Comparison of ENCODE assay signal across 15 mouse cellular contexts in the genomic region with DNA sequence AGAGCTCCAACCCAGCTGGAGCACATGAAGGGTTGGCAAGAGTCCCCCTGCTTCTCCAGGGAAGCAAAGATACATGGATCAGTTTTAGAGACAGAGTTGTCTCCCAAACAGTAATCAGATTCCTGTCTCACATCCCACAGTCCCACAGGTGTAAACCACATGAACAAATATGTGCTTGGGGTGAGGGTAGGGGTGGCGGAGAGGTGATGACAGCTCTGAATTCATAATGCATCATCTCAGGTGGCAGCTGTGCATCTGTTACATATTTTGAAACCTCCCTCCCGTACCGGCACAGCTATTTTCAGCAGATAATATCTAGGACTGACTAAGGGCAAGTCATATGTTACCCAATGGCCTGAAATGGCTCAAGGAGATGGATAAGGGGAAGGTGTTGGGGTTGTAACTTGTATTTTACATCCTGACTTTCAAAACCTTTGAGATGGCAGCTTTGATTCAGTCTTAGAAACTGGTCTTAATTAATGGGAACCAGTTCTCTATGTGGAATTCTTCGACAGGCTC.
"Had no signal": no experiment of that assay in that cellular context is flagged by ENCODE, and none has a peak within 500 bp of the region (broad histone marks: within the 10 kb centered on the region; RNA-seq: fewer than 3 reads in every experiment).

No protein-coding gene starts in this region.

- H3K4me3 ChIP-seq: limb, embryonic 15.5 days; liver, embryonic 12.5 days; lung, embryonic 15.5 days; megakaryocyte, embryonic 14.5 days; midbrain, embryonic 13.5 days had no signal

- ATAC-seq: liver, embryonic 12.5 days; midbrain, embryonic 13.5 days had no signal

- H3K9me3 ChIP-seq: limb, embryonic 15.5 days; liver, embryonic 12.5 days; lung, embryonic 15.5 days; megakaryocyte, embryonic 14.5 days; midbrain, embryonic 13.5 days had no signal

- H3K27ac ChIP-seq: limb, embryonic 15.5 days; liver, embryonic 12.5 days; lung, embryonic 15.5 days; macrophage; midbrain, embryonic 13.5 days had no signal

- H3K4me2 ChIP-seq: limb, embryonic 15.5 days; liver, embryonic 12.5 days; lung, embryonic 15.5 days; midbrain, embryonic 13.5 days had no signal

- H3K4me1 ChIP-seq: limb, embryonic 15.5 days; liver, embryonic 12.5 days; lung, embryonic 15.5 days; megakaryocyte, embryonic 14.5 days; midbrain, embryonic 13.5 days had no signal

- H3K36me3 ChIP-seq: limb, embryonic 15.5 days; liver, embryonic 12.5 days; lung, embryonic 15.5 days; midbrain, embryonic 13.5 days had no signal

- H3K27me3 ChIP-seq: limb, embryonic 15.5 days; liver, embryonic 12.5 days; lung, embryonic 15.5 days; megakaryocyte, embryonic 14.5 days; midbrain, embryonic 13.5 days had no signal

- DNase-seq: kidney, adult 8-10 months; kidney, postnatal 25 days; layer of hippocampus, adult 9-11 months; layer of hippocampus, postnatal 36 days; left cerebral cortex, postnatal 4 days; lung, postnatal 14 days; right cerebral cortex, postnatal 14 days; thymus, adult 18-20 months; thymus, postnatal 14 days had no signal

- H3K9ac ChIP-seq: limb, embryonic 15.5 days; liver, embryonic 12.5 days; lung, embryonic 15.5 days; midbrain, embryonic 13.5 days had no signal
